Mouse (Mus musculus) erythroblast, embryonic 14.5 days (primary cell): ENCODE measurements around the gene Tgm3. TPM values are rescaled to one million over a fixed set of nuclear protein-coding genes. Genes with fewer than 3 reads are reported as not detected.

Source experiments
- H3K27me3 ChIP-seq: 2 replicates; pipeline ENCODE4 v1.6.1; 2012; ENCODE audit warnings: inconsistent platforms; ENCODE audit not compliant: control insufficient read depth
- H3K36me3 ChIP-seq: 2 replicates; pipeline ENCODE4 v1.6.1; 2012; ENCODE audit warnings: mild to moderate bottlenecking, inconsistent platforms; ENCODE audit not compliant: control insufficient read depth
- H3K4me1 ChIP-seq: 2 replicates; pipeline ENCODE4 v1.6.1; 2012; ENCODE audit warnings: inconsistent platforms; ENCODE audit not compliant: control insufficient read depth
- H3K4me3 ChIP-seq: replicated peaks from 2 replicates; pipeline ENCODE3; 2012; ENCODE audit warnings: moderate library complexity, mild to moderate bottlenecking, inconsistent platforms
- H3K9me3 ChIP-seq: 2 replicates; pipeline ENCODE4 v1.6.1; 2012; ENCODE audit warnings: low read length, inconsistent platforms, mixed read lengths; ENCODE audit not compliant: control insufficient read depth
- GATA1 ChIP-seq: IDR thresholded peaks from 2 replicates; pipeline ENCODE4 v1.6.1; 2012; ENCODE audit warnings: low read length, inconsistent platforms, mixed read lengths
- TAL1 ChIP-seq: IDR thresholded peaks from 3 replicates; pipeline ENCODE4 v1.6.1; 2012; ENCODE audit warnings: low read length, inconsistent platforms, mixed read lengths
- polyA plus RNA-seq: library from polyadenylated mRNA; stranded (reverse); fragments of >175 nt; gene quantifications from 2 replicates; pipeline ENCODE4 v1.2.3, GENCODE M21; 2012

Gene Tgm3
- polyA plus RNA-seq, 1 experiment, result not detected

DNA sequence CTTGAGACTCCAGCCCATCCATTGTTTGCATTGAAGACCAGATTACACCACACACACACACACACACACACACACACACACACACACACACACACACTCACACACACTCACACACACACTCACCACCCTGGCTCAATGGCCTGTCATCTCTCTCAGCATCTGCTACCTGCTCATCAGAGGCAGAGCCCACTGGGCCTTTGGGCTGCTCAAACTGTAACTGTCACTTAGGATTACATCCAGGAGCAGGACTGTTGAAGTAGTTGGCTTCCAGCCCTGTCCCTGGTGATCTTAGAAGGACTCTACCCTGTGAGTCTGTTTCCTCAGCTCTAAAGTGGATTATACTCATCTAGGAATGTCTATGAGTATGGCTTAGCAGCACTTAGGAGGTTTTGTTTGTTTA is 1.5 kb downstream of the Tgm3 start:
- TF ChIP-seq GATA1 (no peak), TAL1 (no peak)
- no peak overlapping the region for H3K4me3 ChIP-seq
- H3K36me3 ChIP-seq, result no peaks in the 10 kb centered on the region
- H3K4me1 ChIP-seq, result no peaks in the 10 kb centered on the region
- H3K9me3 ChIP-seq, result no peaks in the 10 kb centered on the region
- H3K27me3 ChIP-seq, result no peaks in the 10 kb centered on the region

GRCm38 (mm10) chr2:130015196-130015595 is 3.0 kb downstream of the Tgm3 start:
- H3K4me1 ChIP-seq, result no peaks in the 10 kb centered on the region
- no peaks in the 10 kb centered on the region for H3K36me3 ChIP-seq
- H3K4me3 ChIP-seq, result no peak overlapping the region
- TF ChIP-seq GATA1, result no peak
- TF ChIP-seq TAL1, result no peak
- H3K9me3 ChIP-seq, result no peaks in the 10 kb centered on the region
- H3K27me3 ChIP-seq, result no peaks in the 10 kb centered on the region

DNA sequence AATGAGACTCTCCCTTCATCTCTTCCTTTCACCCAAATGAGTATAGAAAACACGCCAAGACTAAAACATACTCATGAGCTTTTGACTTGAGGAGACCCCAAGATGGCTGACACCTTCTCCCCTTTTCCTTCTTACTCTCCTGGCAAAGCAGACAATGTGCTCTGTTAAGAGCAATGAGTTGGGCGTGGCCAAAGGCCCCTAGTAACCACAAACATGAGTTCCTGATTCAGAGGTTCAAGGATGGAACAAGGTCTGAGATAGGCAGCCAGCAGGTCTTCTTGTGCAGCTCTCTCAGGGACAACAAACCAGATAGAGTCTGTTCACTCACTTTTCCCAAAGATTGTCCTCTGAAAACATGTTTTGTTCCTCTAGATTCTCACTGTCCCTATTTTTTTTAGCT is 5.9 kb downstream of the Tgm3 start:
- no peak for TF ChIP-seq GATA1
- no peak for TF ChIP-seq TAL1
- no peaks in the 10 kb centered on the region for H3K4me1 ChIP-seq
- H3K9me3 ChIP-seq, result no peaks in the 10 kb centered on the region
- H3K27me3 ChIP-seq, result no peaks in the 10 kb centered on the region
- no peaks in the 10 kb centered on the region for H3K36me3 ChIP-seq
- no peak overlapping the region for H3K4me3 ChIP-seq

DNA sequence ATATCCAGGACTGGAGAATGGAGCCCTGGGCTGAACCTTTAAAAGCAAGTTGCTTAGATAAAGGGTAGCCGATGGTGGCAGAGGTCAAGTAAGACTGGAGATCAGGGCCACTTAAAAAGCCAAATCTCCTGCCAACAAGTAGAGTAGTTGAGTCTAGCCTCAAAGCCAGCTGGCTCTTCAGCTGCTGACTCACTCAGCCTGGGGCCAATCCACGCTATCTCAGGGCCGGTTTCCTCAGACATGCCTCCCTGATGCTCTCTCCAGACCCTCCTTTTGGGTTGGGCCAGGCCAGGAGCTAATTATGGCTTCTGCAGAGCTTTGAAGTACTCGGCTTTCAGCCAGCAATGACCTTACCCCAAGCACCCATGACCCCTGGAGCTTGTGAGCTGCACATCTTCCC is 15.7 kb downstream of the Tgm3 start:
- H3K9me3 ChIP-seq, result no peaks in the 10 kb centered on the region
- no peaks in the 10 kb centered on the region for H3K4me1 ChIP-seq
- H3K27me3 ChIP-seq, result no peaks in the 10 kb centered on the region
- no peak for TF ChIP-seq TAL1
- TF ChIP-seq GATA1, result no peak
- no peaks in the 10 kb centered on the region for H3K36me3 ChIP-seq
- no peak overlapping the region for H3K4me3 ChIP-seq

DNA sequence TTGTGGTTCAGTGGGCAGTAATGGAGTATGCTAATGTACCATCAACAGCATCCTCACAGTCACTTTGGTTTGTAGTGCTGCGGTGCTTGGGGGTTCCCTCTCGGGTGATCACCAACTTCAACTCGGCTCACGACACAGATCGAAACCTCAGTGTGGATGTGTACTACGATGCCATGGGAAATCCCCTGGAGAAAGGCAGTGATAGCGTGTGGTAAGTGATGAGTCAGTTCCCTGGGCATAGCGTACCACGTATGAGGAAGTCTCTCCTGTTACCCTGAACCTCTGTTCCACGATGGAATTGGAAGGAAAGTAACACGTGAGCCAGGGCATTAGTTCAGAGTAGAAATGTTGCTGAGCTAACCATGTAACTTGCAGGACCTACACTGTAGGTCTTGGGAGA is 17.7 kb downstream of the Tgm3 start:
- no peaks in the 10 kb centered on the region for H3K4me1 ChIP-seq
- no peak overlapping the region for H3K4me3 ChIP-seq
- TF ChIP-seq TAL1, result no peak
- H3K9me3 ChIP-seq, result no peaks in the 10 kb centered on the region
- H3K27me3 ChIP-seq, result no peaks in the 10 kb centered on the region
- no peaks in the 10 kb centered on the region for H3K36me3 ChIP-seq

GRCm38 (mm10) chr2:130032661-130033060 is 20.5 kb downstream of the Tgm3 start:
- no peak for TF ChIP-seq GATA1
- TF ChIP-seq TAL1, result no peak
- H3K27me3 ChIP-seq, result no peaks in the 10 kb centered on the region
- H3K36me3 ChIP-seq, result no peaks in the 10 kb centered on the region
- no peaks in the 10 kb centered on the region for H3K4me1 ChIP-seq
- H3K9me3 ChIP-seq, result no peaks in the 10 kb centered on the region
- no peak overlapping the region for H3K4me3 ChIP-seq

DNA sequence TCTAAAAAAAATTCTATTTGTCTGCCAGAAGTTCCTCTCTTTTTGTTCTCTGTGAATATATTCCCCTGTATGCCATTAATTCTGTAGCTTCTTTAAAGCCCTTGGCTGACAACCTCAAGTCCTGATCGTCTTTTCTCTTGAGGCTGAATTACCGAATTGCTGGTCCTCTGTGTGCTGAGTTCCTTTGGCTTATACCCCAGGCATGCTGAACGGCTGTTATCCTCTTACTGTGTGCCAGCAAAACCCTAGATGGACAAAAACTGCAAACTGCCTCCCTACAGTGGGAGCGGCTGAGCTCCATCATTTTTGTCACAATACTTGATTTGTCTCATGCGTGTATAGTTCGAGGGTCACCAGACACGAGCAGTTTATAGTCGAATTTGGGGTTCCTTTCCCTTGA is 24.7 kb downstream of the Tgm3 start:
- Histone ChIP-seq H3K9me3 (no peaks in the 10 kb centered on the region), H3K4me1 (no peaks in the 10 kb centered on the region), H3K27me3 (no peaks in the 10 kb centered on the region), H3K36me3 (no peaks in the 10 kb centered on the region), H3K4me3 (no peak overlapping the region)
- TF ChIP-seq TAL1 (no peak), GATA1 (no peak)

DNA sequence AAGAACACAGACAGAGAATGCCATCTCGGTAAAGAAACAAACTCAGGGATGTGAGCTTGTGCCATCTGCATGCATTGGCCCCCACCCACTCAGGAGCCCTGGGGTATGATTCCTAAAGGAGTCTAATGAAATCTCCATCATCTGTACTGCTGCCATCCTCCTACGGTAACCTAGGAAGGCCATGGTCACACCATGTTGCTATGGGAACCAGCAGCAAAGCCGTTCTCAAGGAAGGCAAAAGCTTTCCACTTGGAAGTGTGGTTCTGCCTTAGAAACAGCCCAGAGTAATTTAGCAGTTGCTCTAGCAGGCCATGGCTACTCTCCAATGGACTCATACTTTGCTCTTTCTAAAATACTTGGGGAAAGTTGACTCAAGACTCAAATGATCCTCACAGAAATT is 26.8 kb downstream of the Tgm3 start:
- Histone ChIP-seq H3K36me3 (no peaks in the 10 kb centered on the region), H3K4me3 (no peak overlapping the region), H3K4me1 (no peaks in the 10 kb centered on the region), H3K9me3 (no peaks in the 10 kb centered on the region), H3K27me3 (no peaks in the 10 kb centered on the region)
- TF ChIP-seq TAL1 (no peak), GATA1 (no peak)

DNA sequence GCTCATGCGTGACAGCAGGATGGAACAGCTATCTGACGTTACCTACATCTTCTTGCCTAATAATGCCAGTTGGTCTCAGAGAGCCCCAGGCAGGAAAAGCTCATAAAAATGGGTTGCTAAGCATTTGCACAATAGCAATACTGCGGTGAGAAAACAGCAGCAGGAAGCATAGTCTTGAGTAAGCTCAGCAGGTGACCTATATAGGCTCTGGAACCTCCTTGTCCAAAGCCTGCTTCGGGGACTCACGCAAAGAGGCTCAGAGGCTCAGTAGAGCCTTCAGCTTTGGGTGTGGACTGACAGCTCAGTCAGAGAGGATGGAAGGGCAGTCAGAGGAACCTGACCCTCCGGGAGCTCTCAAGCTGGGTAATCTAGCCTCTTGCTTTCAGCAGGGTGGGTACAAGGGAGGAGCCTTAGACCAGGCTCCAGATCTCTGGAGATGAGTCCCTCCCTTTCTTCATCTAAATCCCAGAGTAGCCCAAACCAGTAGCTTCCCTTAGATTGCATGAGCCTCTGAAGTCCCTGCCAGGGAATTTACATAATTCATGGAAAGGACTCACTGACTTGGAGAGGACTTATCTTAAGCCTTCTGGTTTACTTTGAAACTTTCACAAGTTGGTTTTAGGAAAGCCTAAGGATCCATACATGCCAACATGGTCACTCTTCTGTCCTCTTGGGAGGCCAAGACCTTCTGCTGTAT is 28.2 kb downstream of the Tgm3 start:
- Histone ChIP-seq H3K4me1 (no peaks in the 10 kb centered on the region), H3K36me3 (no peaks in the 10 kb centered on the region), H3K27me3 (no peaks in the 10 kb centered on the region), H3K9me3 (no peaks in the 10 kb centered on the region), H3K4me3 (no peak overlapping the region)
- TF ChIP-seq GATA1 (no peak), TAL1 (no peak)

GRCm38 (mm10) chr2:130043835-130044234 is 31.7 kb downstream of the Tgm3 start:
- no peaks in the 10 kb centered on the region for H3K9me3 ChIP-seq
- no peaks in the 10 kb centered on the region for H3K36me3 ChIP-seq
- TF ChIP-seq TAL1, result no peak
- TF ChIP-seq GATA1, result no peak
- no peaks in the 10 kb centered on the region for H3K4me1 ChIP-seq
- no peak overlapping the region for H3K4me3 ChIP-seq
- no peaks in the 10 kb centered on the region for H3K27me3 ChIP-seq
